Mouse (Mus musculus) liver, postnatal 0 days (tissue): ENCODE results near the gene Elfn1.

Experiments used
- CTCF ChIP-seq: sonication (generic); IDR thresholded peaks from 2 replicates; pipeline ENCODE4 v1.5.1; 2016; ENCODE audit warnings: antibody characterized with exemption, low read depth
- EP300 ChIP-seq: IDR thresholded peaks from 2 replicates; pipeline ENCODE4 v1.6.1; 2016; ENCODE audit warnings: antibody characterized with exemption, low read depth, mild to moderate bottlenecking

DNA sequence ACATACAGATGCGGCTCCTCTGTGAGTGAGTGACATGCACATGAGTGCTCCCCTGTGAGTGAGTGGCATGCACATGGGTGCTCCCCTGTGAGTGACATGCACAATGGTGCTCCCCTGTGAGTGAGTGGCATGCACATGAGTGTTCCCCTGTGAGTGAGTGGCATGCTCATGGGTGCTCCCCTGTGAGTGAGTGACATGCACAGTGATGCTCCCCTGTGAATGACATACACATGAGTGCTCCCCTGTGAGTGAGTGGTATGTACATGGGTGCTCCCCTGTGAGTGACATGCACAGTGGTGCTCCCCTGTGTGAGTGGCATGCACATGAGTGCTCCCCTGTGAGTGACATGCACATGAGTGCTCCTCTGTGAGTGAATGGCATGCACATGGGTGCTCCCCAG, 74.2 kb downstream of the Elfn1 start:
- TF ChIP-seq CTCF (no peak), EP300 (no peak)
